Mouse (Mus musculus) bone marrow, adult 2 months (tissue): ENCODE results near the gene Celsr1. TPM values are rescaled to one million over a fixed set of nuclear protein-coding genes. Genes with fewer than 3 reads are reported as not detected.
"Not testable (repeated sequence)": the region's sequence is repeated elsewhere in the genome, so short reads cannot be mapped to it uniquely, and the experiment has no call there.

Source experiments
- H3K27ac ChIP-seq: fragments of 200-500 bp; 2 replicates; pipeline ENCODE4 v1.5.1; 2012; ENCODE audit warnings: low read depth, mild to moderate bottlenecking, control low read depth, inconsistent platforms, low read length; ENCODE audit not compliant: control insufficient read depth, poor library complexity, insufficient read depth
- H3K4me1 ChIP-seq: fragments of 200-500 bp; 2 replicates; pipeline ENCODE4 v1.6.1; 2011; ENCODE audit warnings: low read length; ENCODE audit not compliant: control insufficient read depth, insufficient read depth
- H3K4me3 ChIP-seq: fragments of 200-500 bp; replicated peaks from 2 replicates; pipeline ENCODE3; 2011; ENCODE audit warnings: mild to moderate bottlenecking, low read depth, low read length, control low read depth; ENCODE audit not compliant: control insufficient read depth
- CTCF ChIP-seq: fragments of 200-500 bp; IDR thresholded peaks from 2 replicates; pipeline ENCODE4 v1.5.1; 2011; ENCODE audit warnings: low read length, control low read depth; ENCODE audit not compliant: control insufficient read depth, insufficient read depth
- POLR2A ChIP-seq: fragments of 200-500 bp; IDR thresholded peaks from 2 replicates; pipeline ENCODE4 v1.6.1; 2011; ENCODE audit warnings: low read depth, mild to moderate bottlenecking, control low read depth, low read length, borderline replicate concordance; ENCODE audit not compliant: control insufficient read depth
- WGBS: fragments of 180-500 bp; shearing (Covaris S2); methylation state at CpG from one replicate; pipeline ENCODE4 v1.1.7; 2018; 5-methylcytosine and 5-hydroxymethylcytosine counted together
- polyA plus RNA-seq: library from polyadenylated mRNA; stranded (reverse); fragments of >200 nt; gene quantifications from 2 replicates; pipeline ENCODE4 v1.2.4, GENCODE M21; 2011; ENCODE audit warnings: low replicate concordance; ENCODE audit not compliant: missing spikeins, insufficient read depth, insufficient read length

Celsr1 gene
- polyA plus RNA-seq, 1 experiment, result 4.2 TPM

DNA sequence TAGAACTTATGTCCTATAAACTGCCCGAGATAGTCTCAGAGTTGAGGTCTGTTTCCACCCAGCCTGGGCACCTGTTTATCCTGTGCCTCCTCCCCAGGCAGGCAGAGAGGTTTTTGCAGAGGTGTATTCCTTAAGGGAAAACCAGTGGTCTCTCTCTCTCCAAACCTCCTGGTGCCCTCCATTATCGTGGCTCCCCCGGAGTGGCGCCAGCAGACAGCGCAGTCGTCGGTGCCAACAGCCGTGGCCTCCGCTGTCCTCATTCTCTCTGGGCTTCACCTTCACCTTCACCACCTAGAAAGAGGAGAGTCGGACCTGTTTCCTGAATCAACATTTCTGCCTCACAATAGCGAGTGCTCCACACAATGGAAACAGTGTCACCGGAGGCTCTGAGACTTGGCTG, 27.0 kb upstream of the Celsr1 start:
- H3K4me3 ChIP-seq, result no peak overlapping the region

DNA sequence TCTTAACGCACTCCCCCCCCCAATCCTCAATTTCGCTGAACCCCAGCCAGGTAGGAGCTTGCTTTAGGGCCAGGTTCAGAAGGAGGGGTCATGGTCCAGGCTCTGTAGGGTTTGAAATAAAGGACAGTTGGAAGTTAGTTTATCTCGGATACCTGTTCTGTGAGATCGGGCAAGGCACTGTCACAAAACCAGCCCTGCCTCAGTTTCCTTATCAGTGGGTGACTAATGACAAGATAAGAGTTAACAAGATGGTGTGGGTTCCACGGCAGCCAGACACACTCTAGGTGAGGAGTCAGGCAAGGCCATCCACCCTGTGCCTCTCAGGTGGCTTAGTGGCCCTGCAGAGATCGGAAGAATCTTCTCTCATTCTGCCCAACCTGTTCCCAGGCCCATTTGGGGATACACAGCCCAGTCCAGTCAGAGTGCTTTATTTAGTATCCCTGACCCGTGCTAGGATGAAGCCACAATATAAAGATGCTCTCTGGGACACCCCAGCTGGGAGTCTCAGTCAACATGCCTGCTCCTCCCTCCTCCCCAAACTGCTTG, 26.3 kb upstream of the Celsr1 start:
- peak overlapping the region; percentile 17; the same call in 1 of the 2 replicates for H3K27ac ChIP-seq
- 42% methylated on average over 7 of the region's 7 CpGs for WGBS
- H3K4me1 ChIP-seq, result peaks cover 16% of the 10 kb centered on the region
- TF ChIP-seq CTCF, result no peak
- TF ChIP-seq POLR2A, result no peak
- H3K4me3 ChIP-seq, result peak overlapping the region; percentile 21

More for the DNA sequence above, 27.0 kb upstream of the Celsr1 start:
- no peak overlapping the region for H3K27ac ChIP-seq
- WGBS, result 85% methylated on average over 12 of the region's 12 CpGs
- no peak for TF ChIP-seq POLR2A
- TF ChIP-seq CTCF, result no peak
- peaks cover 22% of the 10 kb centered on the region for H3K4me1 ChIP-seq

DNA sequence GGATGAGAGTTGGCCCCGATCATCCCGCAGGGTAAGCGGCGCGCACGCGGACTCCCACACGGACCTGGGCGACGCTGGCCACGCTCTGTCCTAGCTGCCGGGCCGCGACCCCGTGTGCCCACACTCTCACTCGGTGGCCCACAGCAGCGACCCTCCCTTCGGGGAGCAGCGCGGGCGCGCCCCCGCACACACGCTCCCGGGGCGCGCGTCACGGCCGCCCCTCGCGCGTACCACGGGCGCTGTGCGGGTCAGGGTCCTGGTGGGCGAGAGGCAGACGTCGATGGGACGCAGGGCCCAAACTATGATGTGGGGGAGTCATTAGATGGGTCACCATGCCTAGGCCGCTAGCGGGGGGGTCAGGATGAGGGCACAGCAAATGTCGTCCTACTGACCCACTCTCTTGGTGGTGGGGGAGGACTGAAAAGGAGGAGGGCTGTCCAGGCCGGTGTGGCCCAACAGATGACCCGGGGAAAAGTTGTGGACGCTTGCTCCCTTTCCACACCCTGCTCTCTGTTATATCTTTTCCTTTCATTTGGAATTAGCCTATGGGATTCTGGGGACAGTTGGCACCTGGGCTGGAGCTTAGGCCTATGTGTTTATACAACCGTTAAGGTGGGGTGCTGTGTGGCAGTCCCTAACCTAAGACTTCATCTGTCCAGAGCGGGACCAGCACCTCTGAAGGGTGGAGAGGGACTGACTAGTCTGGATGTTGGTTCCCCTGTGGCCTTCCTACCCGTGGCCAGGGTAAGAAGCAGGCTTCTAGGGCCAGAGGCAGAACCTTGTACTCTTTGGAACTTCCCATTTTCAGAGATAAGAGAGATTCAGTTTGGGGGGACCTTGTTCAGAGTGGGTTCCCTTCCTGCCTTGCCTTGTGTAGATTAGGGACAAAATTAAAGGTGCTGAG, 25.6 kb upstream of the Celsr1 start:
- Histone ChIP-seq H3K4me1 (peaks cover 12% of the 10 kb centered on the region), H3K27ac (peak overlapping the region; percentile 87), H3K4me3 (peak overlapping the region; percentile 90)
- no peak for TF ChIP-seq POLR2A
- no peak for TF ChIP-seq CTCF
- under 1% methylated on average over 49 of the region's 49 CpGs for WGBS

DNA sequence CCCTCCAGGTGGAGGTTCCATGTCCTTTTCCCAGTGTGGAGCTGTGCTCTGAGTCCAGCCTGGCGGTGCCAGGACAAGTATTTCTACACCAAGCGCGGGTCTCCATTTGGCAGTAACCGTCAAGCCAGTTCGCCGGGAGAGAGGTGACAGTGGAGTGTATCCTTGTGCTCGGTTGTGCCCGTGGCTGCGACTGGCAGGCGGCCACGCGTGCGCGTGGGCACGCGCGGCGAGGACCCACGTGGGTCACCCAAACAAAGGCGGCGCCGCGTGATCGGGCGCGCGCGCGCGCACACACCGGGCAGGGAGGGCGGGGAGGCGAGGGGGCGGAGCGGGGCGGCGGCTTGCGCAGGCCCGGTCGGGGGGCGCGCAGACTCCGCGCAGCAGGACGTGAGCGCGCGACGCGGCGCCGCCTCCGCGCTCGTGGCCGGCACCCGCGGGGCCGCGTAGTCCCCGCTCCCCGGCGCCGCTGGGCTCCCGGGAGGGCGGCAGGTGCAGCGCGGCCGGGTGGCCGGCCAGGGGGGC, 24.9 kb upstream of the Celsr1 start:
- H3K27ac ChIP-seq, result peak overlapping the region; percentile 87
- no peak for TF ChIP-seq CTCF
- peak; percentile 29; the same call in 1 of the 2 replicates for TF ChIP-seq POLR2A
- WGBS, result 5% methylated on average over 70 of the region's 70 CpGs

DNA sequence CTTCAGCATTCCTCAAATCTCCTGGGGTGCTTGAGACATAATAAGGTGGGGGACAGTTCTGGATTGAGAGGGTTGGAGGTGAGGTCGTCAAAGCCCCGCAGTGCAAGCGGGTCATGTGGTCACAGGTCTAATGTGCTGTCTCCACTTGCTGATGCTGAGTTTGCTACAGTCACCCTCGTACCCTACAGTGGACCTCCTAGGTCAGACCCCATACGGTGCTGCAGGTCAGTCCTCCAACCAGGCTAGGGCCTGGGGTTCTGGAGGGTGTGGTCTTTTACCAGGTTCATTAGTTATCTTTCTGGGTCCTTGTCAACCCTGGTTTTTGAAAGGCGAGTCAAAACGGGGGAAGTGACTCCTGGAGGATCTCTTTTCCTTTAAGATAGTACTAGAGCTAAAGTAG, 24.3 kb upstream of the Celsr1 start:
- WGBS, result 41% methylated on average over 7 of the region's 7 CpGs
- Histone ChIP-seq H3K27ac (no peak overlapping the region), H3K4me1 (peaks cover 12% of the 10 kb centered on the region)

More for the DNA sequence above, 24.9 kb upstream of the Celsr1 start:
- peaks cover 12% of the 10 kb centered on the region for H3K4me1 ChIP-seq
- peak overlapping the region; percentile 90 for H3K4me3 ChIP-seq

DNA sequence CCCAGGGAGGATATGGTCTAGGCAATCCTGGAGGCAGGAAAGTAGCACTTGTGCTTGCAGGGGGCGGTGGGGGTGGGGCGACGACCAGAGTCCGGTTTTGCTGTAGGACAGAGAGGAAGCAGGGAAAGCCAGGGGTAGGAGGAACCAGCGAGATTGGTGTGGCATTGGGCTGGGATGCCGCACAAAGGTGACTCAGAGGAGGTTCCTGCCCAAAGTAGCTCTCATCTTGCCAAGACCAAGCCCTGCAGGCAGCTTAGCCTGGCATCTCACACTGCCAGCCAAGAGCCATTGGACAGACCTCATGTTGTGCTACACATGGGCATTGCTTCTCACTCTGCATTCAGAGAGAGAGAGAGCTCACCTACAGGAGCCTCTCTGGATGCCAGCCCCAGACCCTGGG, 23.8 kb upstream of the Celsr1 start, which contains the start of gene Gramd4:
Gramd4 (plus strand) TSS at position 283 of the 400 bp plus-strand sequence.
- Histone ChIP-seq H3K27ac (peak within 1 kb of the TSS; percentile 13; the same call in 1 of the 2 replicates), H3K4me1 (peaks cover 10% of the 10 kb centered on the region), H3K4me3 (peak within 1 kb of the TSS; percentile 53)
- 24% methylated on average over 6 of the region's 6 CpGs for WGBS
- no peak for TF ChIP-seq POLR2A
- no peak for TF ChIP-seq CTCF

More for the DNA sequence above, 24.3 kb upstream of the Celsr1 start:
- peak overlapping the region; percentile 53 for H3K4me3 ChIP-seq
- TF ChIP-seq CTCF (no peak), POLR2A (no peak)

DNA sequence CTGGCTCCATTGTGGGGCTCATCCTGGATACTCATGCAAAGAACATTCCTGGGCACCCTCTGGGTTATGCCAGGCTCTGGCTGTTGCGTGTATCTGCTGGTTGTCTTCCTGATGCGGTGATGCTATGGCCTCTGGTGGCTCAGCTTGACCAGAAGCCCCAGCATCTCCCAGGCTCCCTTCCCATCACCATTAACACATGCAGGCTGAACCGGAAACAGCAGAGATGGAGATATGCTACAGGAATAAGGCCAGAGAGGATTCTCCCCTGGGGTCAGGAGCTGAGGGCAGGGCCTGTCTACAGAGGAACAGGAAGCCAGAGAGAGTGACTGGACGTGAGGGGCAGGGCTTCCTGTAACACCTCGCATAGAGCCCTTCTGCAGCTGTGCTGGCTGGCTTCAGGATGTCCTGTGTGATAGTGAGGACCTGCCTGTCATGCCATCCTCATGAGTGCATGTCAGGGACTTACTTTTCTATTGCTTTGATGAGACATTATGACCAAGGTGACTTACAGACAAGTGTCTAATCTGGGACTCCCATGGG, 22.7 kb upstream of the Celsr1 start:
- Histone ChIP-seq H3K4me3 (no peak overlapping the region), H3K27ac (no peak overlapping the region), H3K4me1 (peaks cover 8% of the 10 kb centered on the region)
- TF ChIP-seq CTCF, result no peak
- no peak for TF ChIP-seq POLR2A
- WGBS, result 59% methylated on average over 5 of the region's 5 CpGs

DNA sequence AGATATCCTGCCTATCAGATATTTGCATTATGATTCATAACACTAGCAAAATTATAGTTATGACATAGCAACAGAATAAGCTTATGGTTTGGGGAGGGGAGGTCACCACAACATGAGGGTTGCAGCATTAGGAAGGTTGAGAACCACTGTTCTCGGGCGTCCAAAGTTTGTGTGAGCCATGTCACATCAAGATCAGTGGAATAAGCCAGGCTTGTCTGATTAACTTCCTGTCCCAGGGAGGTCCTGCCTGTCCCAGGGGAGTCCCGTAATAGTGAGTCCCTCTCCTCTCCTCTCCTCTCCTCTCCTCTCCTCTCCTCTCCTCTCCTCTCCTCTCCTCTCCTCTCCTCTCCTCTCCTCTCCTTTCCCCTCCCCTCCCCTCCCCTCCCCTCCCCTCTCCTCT, 21.3 kb upstream of the Celsr1 start:
- 55% methylated on average over 3 of the region's 3 CpGs for WGBS
- H3K4me1 ChIP-seq, H3K27ac ChIP-seq, H3K4me3 ChIP-seq: not testable (repeated sequence)
